Mouse (Mus musculus) hindbrain, embryonic 16.5 days (tissue): ENCODE results near the gene Gm13287. TPM values are rescaled to one million over a fixed set of nuclear protein-coding genes. Genes with fewer than 3 reads are reported as not detected.
"Not testable (repeated sequence)": the region's sequence is repeated elsewhere in the genome, so short reads cannot be mapped to it uniquely, and the experiment has no call there.

ENCODE experiments used
- ATAC-seq: fragments of 200-750 bp; cut with Nextera tagmentation; 2 replicates; pipeline ENCODE4 v1.8.0; 2017; ENCODE audit warnings: moderate TSS enrichment, moderate library complexity
- H3K27ac ChIP-seq: fragments of 300-500 bp; sonication (generic); 2 replicates; pipeline ENCODE4 v1.5.1; 2014; ENCODE audit warnings: low read depth, mild to moderate bottlenecking, control low read depth, low read length, moderate library complexity
- H3K27me3 ChIP-seq: fragments of 300-500 bp; sonication (generic); replicated peaks from 2 replicates; pipeline ENCODE4 v1.6.1; 2014; ENCODE audit warnings: low read length; ENCODE audit not compliant: control insufficient read depth, insufficient read depth
- H3K36me3 ChIP-seq: fragments of 300-500 bp; sonication (generic); 2 replicates; pipeline ENCODE4 v1.6.1; 2014; ENCODE audit warnings: mild to moderate bottlenecking, low read length, moderate library complexity, mixed read lengths; ENCODE audit not compliant: control insufficient read depth, insufficient read depth
- H3K4me1 ChIP-seq: fragments of 300-500 bp; sonication (generic); 2 replicates; pipeline ENCODE4 v1.6.1; 2014; ENCODE audit warnings: low read depth, low read length; ENCODE audit not compliant: control insufficient read depth, insufficient read depth
- H3K4me2 ChIP-seq: fragments of 300-500 bp; sonication (generic); 2 replicates; pipeline ENCODE4 v1.6.1; 2014; ENCODE audit warnings: mild to moderate bottlenecking, low read length, control low read depth, moderate library complexity
- H3K4me3 ChIP-seq: fragments of 300-500 bp; sonication (generic); 2 replicates; pipeline ENCODE4 v1.5.1; 2014; ENCODE audit warnings: mild to moderate bottlenecking, low read length, control low read depth, moderate library complexity
- H3K9ac ChIP-seq: fragments of 300-500 bp; sonication (generic); 2 replicates; pipeline ENCODE4 v1.6.1; 2014; ENCODE audit warnings: low read depth, mild to moderate bottlenecking, control low read depth, low read length, moderate library complexity
- H3K9me3 ChIP-seq: fragments of 300-500 bp; sonication (generic); 2 replicates; pipeline ENCODE4 v1.6.1; 2014; ENCODE audit warnings: mild to moderate bottlenecking, low read length, moderate library complexity; ENCODE audit not compliant: control insufficient read depth
- WGBS: fragments of 180-500 bp; shearing (Covaris S2); extraction: QIAGEN DNeasy Blood & Tissue Kit; methylation state at CpG from one replicate; pipeline ENCODE4 v1.1.7; 2014; 5-methylcytosine and 5-hydroxymethylcytosine counted together
- polyA plus RNA-seq: library from polyadenylated mRNA; unstranded; fragments of >200 nt; fragmentation: Nextera tagmentation; extraction: Ambion mirVana; gene quantifications from 2 replicates; pipeline ENCODE4 v1.2.1, GENCODE M21; 2015

Gene Gm13287
- polyA plus RNA-seq, 1 experiment from 2014 or later: not detected

DNA sequence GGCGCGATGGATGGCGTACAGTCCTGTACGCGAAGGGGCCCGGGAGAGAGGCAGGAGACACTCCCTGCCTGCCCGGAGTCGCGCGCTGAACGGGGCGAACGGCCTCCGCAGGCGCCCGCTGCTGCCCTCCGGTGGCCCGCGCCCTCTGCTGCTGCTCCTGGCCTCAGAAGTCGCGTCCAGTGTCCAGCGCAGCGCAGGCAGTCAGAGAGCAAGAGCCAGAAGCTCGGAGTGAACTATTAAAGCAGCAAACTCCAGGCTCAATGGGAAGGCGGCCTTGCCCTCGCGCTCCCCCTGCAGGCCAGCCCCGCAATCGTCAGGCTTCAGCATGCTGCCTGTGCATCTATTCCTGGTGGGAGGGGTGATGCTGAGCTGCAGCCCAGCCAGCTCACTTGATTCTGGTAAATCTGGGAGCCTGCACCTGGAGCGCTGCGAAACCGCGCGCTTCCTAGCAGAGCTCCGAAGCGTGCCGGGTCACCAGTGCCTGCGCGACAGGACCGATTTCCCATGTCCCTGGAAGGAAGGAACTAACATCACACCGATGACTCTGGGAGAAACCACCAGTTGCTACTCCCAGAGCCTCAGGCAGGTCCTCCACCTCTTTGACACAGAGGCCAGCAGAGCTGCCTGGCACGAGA, 39.6 kb upstream of the Gm13287 start:
- H3K9ac ChIP-seq, ATAC-seq, H3K27me3 ChIP-seq, H3K27ac ChIP-seq, H3K9me3 ChIP-seq, H3K36me3 ChIP-seq, H3K4me1 ChIP-seq: not testable (repeated sequence)
- 3% methylated on average over 18 of the region's 42 CpGs for WGBS
- peak overlapping the region; percentile 60 for H3K4me2 ChIP-seq
- H3K4me3 ChIP-seq: peak overlapping the region; percentile 40

DNA sequence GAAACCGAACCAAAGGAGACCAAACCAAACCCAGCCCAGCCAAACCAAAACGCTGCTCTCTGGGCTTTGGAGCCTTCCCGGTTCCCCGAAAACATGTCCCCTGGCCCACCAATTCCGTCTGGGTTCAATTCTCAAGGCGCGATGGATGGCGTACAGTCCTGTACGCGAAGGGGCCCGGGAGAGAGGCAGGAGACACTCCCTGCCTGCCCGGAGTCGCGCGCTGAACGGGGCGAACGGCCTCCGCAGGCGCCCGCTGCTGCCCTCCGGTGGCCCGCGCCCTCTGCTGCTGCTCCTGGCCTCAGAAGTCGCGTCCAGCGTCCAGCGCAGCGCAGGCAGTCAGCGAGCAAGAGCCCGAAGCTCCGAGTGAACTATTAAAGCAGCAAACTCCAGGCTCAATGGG, 29.5 kb upstream of the Gm13287 start, which contains the start of gene Gm13290:
Gene Gm13290 (plus strand): TSS at position 301 of the 400 bp plus-strand sequence.
- ATAC-seq, H3K27me3 ChIP-seq, H3K9me3 ChIP-seq, H3K36me3 ChIP-seq, H3K27ac ChIP-seq, H3K9ac ChIP-seq, H3K4me3 ChIP-seq, H3K4me1 ChIP-seq, H3K4me2 ChIP-seq: not testable (repeated sequence)
- no CpG with 5 or more reads among the region's 32 CpGs for WGBS

GRCm38 (mm10) chr4:88776622-88777021, 26.4 kb upstream of the Gm13287 start, which contains the start of gene Gm13289:
TSS of gene Gm13289 (plus strand) at chr4:88776922.
- H3K9me3 ChIP-seq, H3K4me3 ChIP-seq, H3K27me3 ChIP-seq, H3K36me3 ChIP-seq, H3K9ac ChIP-seq, ATAC-seq, H3K27ac ChIP-seq, H3K4me1 ChIP-seq, H3K4me2 ChIP-seq: not testable (repeated sequence)
- no CpG with 5 or more reads among the region's 29 CpGs for WGBS

DNA sequence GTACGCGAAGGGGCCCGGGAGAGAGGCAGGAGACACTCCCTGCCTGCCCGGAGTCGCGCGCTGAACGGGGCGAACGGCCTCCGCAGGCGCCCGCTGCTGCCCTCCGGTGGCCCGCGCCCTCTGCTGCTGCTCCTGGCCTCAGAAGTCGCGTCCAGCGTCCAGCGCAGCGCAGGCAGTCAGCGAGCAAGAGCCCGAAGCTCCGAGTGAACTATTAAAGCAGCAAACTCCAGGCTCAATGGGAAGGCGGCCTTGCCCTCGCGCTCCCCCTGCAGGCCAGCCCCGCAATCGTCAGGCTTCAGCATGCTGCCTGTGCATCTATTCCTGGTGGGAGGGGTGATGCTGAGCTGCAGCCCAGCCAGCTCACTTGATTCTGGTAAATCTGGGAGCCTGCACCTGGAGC, 23.5 kb upstream of the Gm13287 start, which contains the start of gene Gm13272:
Gene Gm13272 (plus strand): TSS at position 301 of the 400 bp plus-strand sequence.
- WGBS: no CpG with 5 or more reads among the region's 29 CpGs
- H3K9me3 ChIP-seq, H3K27me3 ChIP-seq, H3K9ac ChIP-seq, H3K36me3 ChIP-seq, H3K4me3 ChIP-seq, H3K27ac ChIP-seq, H3K4me1 ChIP-seq, ATAC-seq, H3K4me2 ChIP-seq: not testable (repeated sequence)

- not testable (repeated sequence) for H3K9ac ChIP-seq, H3K4me2 ChIP-seq, H3K4me3 ChIP-seq, H3K9me3 ChIP-seq, ATAC-seq, H3K27me3 ChIP-seq, H3K27ac ChIP-seq, H3K36me3 ChIP-seq, H3K4me1 ChIP-seq
- 48% methylated on average over 15 of the region's 18 CpGs for WGBS
Measured at GRCm38 (mm10) chr4:88780320-88780719, 22.7 kb upstream of the Gm13287 start.

GRCm38 (mm10) chr4:88781831-88782230, 21.2 kb upstream of the Gm13287 start, which contains the start of gene Ifnz:
TSS of gene Ifnz (plus strand) at chr4:88782131.
- H3K27ac ChIP-seq, H3K27me3 ChIP-seq, H3K4me1 ChIP-seq, ATAC-seq, H3K9me3 ChIP-seq, H3K9ac ChIP-seq, H3K36me3 ChIP-seq, H3K4me3 ChIP-seq: not testable (repeated sequence)
- WGBS: 14% methylated on average over 2 of the region's 7 CpGs
- peak within 1 kb of the TSS; percentile 42; the same call in 1 of the 2 replicates for H3K4me2 ChIP-seq

DNA sequence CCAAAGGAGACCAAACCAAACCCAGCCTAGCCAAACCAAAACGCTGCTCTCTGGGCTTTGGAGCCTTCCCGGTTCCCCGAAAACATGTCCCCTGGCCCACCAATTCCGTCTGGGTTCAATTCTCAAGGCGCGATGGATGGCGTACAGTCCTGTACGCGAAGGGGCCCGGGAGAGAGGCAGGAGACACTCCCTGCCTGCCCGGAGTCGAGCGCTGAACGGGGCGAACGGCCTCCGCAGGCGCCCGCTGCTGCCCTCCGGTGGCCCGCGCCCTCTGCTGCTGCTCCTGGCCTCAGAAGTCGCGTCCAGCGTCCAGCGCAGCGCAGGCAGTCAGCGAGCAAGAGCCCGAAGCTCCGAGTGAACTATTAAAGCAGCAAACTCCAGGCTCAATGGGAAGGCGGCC, 20.7 kb upstream of the Gm13287 start:
- not testable (repeated sequence) for H3K9ac ChIP-seq, H3K9me3 ChIP-seq, H3K27ac ChIP-seq, H3K27me3 ChIP-seq, H3K4me3 ChIP-seq, H3K4me1 ChIP-seq, H3K36me3 ChIP-seq, ATAC-seq
- WGBS: 0% methylated on average over 4 of the region's 31 CpGs
- H3K4me2 ChIP-seq: peak overlapping the region; percentile 42; the same call in 1 of the 2 replicates

GRCm38 (mm10) chr4:88785409-88785808, 17.6 kb upstream of the Gm13287 start, which contains the start of gene Gm13276:
TSS of gene Gm13276 (plus strand) at chr4:88785709.
- H3K4me3 ChIP-seq, H3K36me3 ChIP-seq, H3K27me3 ChIP-seq, ATAC-seq, H3K4me1 ChIP-seq, H3K4me2 ChIP-seq, H3K27ac ChIP-seq, H3K9ac ChIP-seq, H3K9me3 ChIP-seq: not testable (repeated sequence)
- no CpG with 5 or more reads among the region's 27 CpGs for WGBS

- not testable (repeated sequence) for H3K36me3 ChIP-seq, ATAC-seq
Measured at GRCm38 (mm10) chr4:88788402-88788801, 14.7 kb upstream of the Gm13287 start, which contains the start of gene Gm13277. TSS of gene Gm13277 (plus strand) at chr4:88788632.

More at GRCm38 (mm10) chr4:88788402-88788801, 14.7 kb upstream of the Gm13287 start, which contains the start of gene Gm13277:
- H3K9ac ChIP-seq, H3K4me2 ChIP-seq, H3K27me3 ChIP-seq, H3K9me3 ChIP-seq, H3K27ac ChIP-seq, H3K4me3 ChIP-seq, H3K4me1 ChIP-seq: not testable (repeated sequence)
- WGBS: 0% methylated on average over 1 of the region's 28 CpGs
